Mouse (Mus musculus) embryonic facial prominence, embryonic 12.5 days (tissue): ENCODE results near the gene Gm42906. TPM values are rescaled to one million over a fixed set of nuclear protein-coding genes. Genes with fewer than 3 reads are reported as not detected.

Experiments used
- ATAC-seq: fragments of 200-750 bp; cut with Nextera tagmentation; 2 replicates; pipeline ENCODE4 v1.8.0; 2017; ENCODE audit not compliant: insufficient number of reproducible peaks, insufficient read depth, low FRiP score, low TSS enrichment
- H3K27ac ChIP-seq: fragments of 300-500 bp; sonication (generic); 2 replicates; pipeline ENCODE4 v1.5.1; 2016; ENCODE audit warnings: mild to moderate bottlenecking
- H3K27me3 ChIP-seq: fragments of 300-500 bp; sonication (generic); 2 replicates; pipeline ENCODE4 v1.6.1; 2016; ENCODE audit warnings: mild to moderate bottlenecking, moderate library complexity
- H3K36me3 ChIP-seq: fragments of 300-500 bp; sonication (generic); 2 replicates; pipeline ENCODE4 v1.6.1; 2016; ENCODE audit warnings: mild to moderate bottlenecking
- H3K4me1 ChIP-seq: fragments of 300-500 bp; sonication (generic); 2 replicates; pipeline ENCODE4 v1.6.1; 2016
- H3K4me2 ChIP-seq: fragments of 300-500 bp; sonication (generic); replicated peaks from 2 replicates; pipeline ENCODE4 v1.6.1; 2016; ENCODE audit warnings: mild to moderate bottlenecking, moderate library complexity
- H3K4me3 ChIP-seq: fragments of 300-500 bp; sonication (generic); 2 replicates; pipeline ENCODE4 v1.5.1; 2016; ENCODE audit warnings: mild to moderate bottlenecking
- H3K9ac ChIP-seq: fragments of 300-500 bp; sonication (generic); 2 replicates; pipeline ENCODE4 v1.6.1; 2016; ENCODE audit warnings: mild to moderate bottlenecking, moderate library complexity
- H3K9me3 ChIP-seq: fragments of 300-500 bp; sonication (generic); 2 replicates; pipeline ENCODE4 v1.6.1; 2016; ENCODE audit warnings: mild to moderate bottlenecking, moderate library complexity
- WGBS: fragments of 180-500 bp; shearing (Covaris S2); methylation state at CpG from one replicate; pipeline ENCODE4 v1.1.7; 2016; 5-methylcytosine and 5-hydroxymethylcytosine counted together
- polyA plus RNA-seq: library from polyadenylated mRNA; unstranded; fragments of >200 nt; fragmentation: Nextera tagmentation; extraction: Ambion mirVana; gene quantifications from 2 replicates; pipeline ENCODE4 v1.2.1, GENCODE M21; 2016

Gene Gm42906
- polyA plus RNA-seq, 1 experiment from 2014 or later, result not detected

DNA sequence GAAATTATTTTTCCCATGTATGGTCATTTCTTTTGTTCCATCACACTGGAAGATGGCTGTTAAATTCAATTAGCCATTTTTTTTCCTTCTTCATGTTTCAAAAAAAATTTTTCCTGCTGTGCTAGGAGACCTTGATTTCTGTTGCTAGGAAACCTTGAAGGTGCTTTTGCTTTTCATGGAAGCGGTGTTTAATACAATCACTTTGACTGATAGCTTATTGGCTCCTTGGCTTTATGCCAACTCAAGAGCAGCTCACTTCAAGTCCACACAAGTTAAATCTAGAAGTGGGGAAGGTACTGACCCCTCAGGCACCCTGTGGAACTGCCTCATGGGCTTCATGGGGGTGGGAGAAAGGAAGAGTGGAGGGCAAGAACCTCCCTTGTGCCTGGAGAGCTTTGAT is 38.1 kb downstream of the Gm42906 start:
- no peak overlapping the region for H3K9ac ChIP-seq
- H3K9me3 ChIP-seq, result no peaks in the 10 kb centered on the region
- H3K36me3 ChIP-seq, result no peaks in the 10 kb centered on the region
- no peak overlapping the region for H3K4me3 ChIP-seq
- H3K27me3 ChIP-seq, result no peaks in the 10 kb centered on the region
- H3K4me2 ChIP-seq, result no peak overlapping the region
- WGBS, result 76% methylated on average over 1 of the region's 1 CpGs
- H3K27ac ChIP-seq, result no peak overlapping the region
- no peaks in the 10 kb centered on the region for H3K4me1 ChIP-seq
- no peak for ATAC-seq

DNA sequence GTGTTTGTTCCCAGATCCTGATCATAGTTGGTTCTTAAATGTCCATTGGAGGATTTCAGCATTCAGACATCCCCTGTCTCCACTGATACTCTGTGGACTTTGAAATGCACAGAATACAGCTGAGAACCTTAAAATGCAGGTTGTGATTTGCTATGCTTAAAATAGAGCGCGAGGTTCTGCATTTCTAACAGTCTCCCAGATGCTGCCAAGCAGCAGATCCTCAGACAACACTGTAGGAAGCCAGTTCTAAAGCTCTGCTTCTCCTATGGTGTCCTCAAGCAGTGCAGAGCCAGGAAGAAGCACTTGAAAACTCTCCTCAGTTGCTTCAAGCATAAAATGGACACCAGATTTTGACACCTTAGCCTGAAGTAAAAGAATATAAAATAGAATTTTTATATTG is 48.1 kb downstream of the Gm42906 start:
- 84% methylated on average over 2 of the region's 2 CpGs for WGBS
- ATAC-seq, result no peak
- H3K27ac ChIP-seq, result no peak overlapping the region
- no peak overlapping the region for H3K4me3 ChIP-seq
- H3K36me3 ChIP-seq, result no peaks in the 10 kb centered on the region
- no peaks in the 10 kb centered on the region for H3K9me3 ChIP-seq
- H3K9ac ChIP-seq, result no peak overlapping the region
- H3K27me3 ChIP-seq, result no peaks in the 10 kb centered on the region
- H3K4me1 ChIP-seq, result no peaks in the 10 kb centered on the region
- H3K4me2 ChIP-seq, result no peak overlapping the region

DNA sequence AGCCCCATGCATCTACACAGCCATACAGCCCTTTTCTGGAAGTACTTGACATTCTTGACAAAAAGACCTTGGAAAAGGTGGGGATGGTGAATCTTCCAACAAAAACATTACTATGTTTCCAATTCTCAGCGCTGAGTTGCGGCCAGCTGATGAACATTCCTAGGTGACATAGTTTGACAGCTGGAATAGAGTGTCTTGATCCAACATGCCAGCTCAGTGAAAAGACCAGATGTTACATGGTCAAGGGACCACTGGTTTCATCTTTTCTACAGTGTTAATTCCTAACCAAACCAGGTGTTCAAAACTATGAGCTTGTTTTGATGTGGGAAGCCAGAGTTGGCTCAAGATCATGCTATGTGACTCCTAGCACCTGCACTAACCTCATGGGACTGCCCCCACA is 48.8 kb downstream of the Gm42906 start:
- H3K4me2 ChIP-seq, result no peak overlapping the region
- no peaks in the 10 kb centered on the region for H3K9me3 ChIP-seq
- no peak for ATAC-seq
- H3K9ac ChIP-seq, result no peak overlapping the region
- H3K27me3 ChIP-seq, result no peaks in the 10 kb centered on the region
- 81% methylated on average over 2 of the region's 2 CpGs for WGBS
- H3K36me3 ChIP-seq, result no peaks in the 10 kb centered on the region
- no peaks in the 10 kb centered on the region for H3K4me1 ChIP-seq
- H3K4me3 ChIP-seq, result no peak overlapping the region
- H3K27ac ChIP-seq, result no peak overlapping the region

DNA sequence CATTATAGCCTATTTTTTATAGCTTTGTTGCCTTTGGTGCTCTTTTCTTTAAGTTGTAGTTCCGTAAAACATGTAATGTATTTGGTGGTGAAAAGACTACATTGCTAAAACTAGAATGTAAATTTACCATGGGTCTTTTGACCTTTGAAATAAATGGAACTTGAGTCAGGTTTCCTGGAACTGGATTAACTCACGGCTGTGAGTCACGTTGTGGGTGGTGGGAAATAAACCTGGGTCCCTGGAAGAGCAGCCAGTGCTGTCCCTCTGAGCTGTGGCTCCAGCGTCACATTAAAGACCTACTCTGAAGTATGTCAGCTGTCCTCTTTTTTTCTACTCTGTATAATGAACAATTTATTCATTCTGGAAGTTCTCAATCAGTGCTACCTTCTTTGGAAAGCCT is 51.0 kb downstream of the Gm42906 start:
- no peaks in the 10 kb centered on the region for H3K9me3 ChIP-seq
- no peak for ATAC-seq
- no peaks in the 10 kb centered on the region for H3K4me1 ChIP-seq
- no peaks in the 10 kb centered on the region for H3K27me3 ChIP-seq
- WGBS, result 77% methylated on average over 4 of the region's 4 CpGs
- no peak overlapping the region for H3K4me2 ChIP-seq
- no peak overlapping the region for H3K4me3 ChIP-seq
- no peak overlapping the region for H3K27ac ChIP-seq
- no peaks in the 10 kb centered on the region for H3K36me3 ChIP-seq
- no peak overlapping the region for H3K9ac ChIP-seq

DNA sequence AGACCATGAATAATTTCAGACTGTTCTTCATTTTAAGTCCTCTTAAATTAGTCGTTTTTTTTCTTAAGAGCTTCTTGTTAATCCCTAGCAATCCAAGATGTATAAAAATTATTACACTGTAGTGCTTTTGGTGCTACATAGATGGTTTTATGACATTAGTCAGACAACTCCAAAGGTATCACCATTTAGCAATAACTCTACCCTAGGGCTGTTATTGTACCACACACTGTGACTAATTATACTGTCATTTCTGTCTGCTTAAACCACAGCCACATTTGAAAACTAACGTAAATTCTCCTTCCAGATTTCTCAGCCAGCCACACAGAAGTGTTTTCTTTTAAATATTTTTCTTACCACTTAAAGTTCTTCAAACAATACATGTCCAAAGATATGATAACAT is 53.1 kb downstream of the Gm42906 start:
- Histone ChIP-seq H3K36me3 (no peaks in the 10 kb centered on the region), H3K9me3 (no peaks in the 10 kb centered on the region), H3K9ac (no peak overlapping the region), H3K4me2 (no peak overlapping the region), H3K27ac (no peak overlapping the region), H3K27me3 (no peaks in the 10 kb centered on the region), H3K4me1 (no peaks in the 10 kb centered on the region), H3K4me3 (no peak overlapping the region)
- WGBS, result 49% methylated on average over 2 of the region's 2 CpGs
- no peak for ATAC-seq

DNA sequence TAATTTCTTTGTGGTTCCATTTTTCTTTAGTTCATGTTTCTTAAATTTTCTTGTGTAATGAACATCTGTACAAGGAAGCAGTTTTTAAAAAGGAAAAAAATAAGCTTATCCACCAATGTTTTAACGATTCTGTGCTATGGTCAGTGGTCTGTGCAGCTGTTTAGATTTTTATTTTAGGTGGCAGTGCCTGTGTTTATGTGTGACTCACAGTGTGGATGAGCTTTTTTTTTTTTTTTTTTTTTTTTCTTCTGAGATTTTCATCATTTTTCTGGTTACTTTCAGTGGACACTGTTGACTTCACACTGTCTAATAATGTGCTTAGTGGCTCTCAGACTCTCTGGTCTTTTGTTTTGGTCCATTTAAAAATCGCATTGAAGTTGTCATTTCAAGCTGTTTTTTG is 56.8 kb downstream of the Gm42906 start:
- Histone ChIP-seq H3K4me3 (no peak overlapping the region), H3K36me3 (no peaks in the 10 kb centered on the region), H3K4me1 (peaks cover 6% of the 10 kb centered on the region), H3K27ac (no peak overlapping the region), H3K9ac (no peak overlapping the region), H3K9me3 (no peaks in the 10 kb centered on the region), H3K4me2 (no peak overlapping the region), H3K27me3 (no peaks in the 10 kb centered on the region)
- ATAC-seq, result no peak
- 91% methylated on average over 2 of the region's 2 CpGs for WGBS

DNA sequence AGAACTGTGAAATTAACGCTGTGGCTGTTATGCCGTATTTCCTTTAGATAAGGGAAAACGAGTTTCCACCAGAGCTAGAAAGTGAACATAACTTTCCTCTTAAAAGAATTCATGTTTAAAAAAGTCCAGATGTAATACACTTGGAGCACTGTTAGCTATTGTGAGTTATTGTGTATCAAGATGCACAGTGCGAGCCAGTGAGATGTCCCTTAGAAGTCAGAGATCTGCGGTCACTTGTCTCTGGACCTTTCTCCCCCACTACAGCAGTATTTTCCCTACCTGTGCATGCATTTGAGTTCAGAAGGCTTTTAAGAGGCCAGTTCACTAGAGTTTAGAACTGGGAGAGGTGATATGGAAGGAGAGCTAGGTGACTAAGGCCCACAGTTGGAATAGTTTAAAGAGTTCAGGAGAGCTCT is 58.6 kb downstream of the Gm42906 start:
- 54% methylated on average over 5 of the region's 5 CpGs for WGBS
- H3K9ac ChIP-seq, result peak overlapping the region; percentile 70
- no peaks in the 10 kb centered on the region for H3K9me3 ChIP-seq
- no peaks in the 10 kb centered on the region for H3K27me3 ChIP-seq
- no peaks in the 10 kb centered on the region for H3K36me3 ChIP-seq
- ATAC-seq, result no peak
- H3K4me2 ChIP-seq, result peak overlapping the region; percentile 57
- peak overlapping the region; percentile 49 for H3K4me3 ChIP-seq
- H3K4me1 ChIP-seq, result peaks cover 6% of the 10 kb centered on the region
- peak overlapping the region; percentile 97 for H3K27ac ChIP-seq

DNA sequence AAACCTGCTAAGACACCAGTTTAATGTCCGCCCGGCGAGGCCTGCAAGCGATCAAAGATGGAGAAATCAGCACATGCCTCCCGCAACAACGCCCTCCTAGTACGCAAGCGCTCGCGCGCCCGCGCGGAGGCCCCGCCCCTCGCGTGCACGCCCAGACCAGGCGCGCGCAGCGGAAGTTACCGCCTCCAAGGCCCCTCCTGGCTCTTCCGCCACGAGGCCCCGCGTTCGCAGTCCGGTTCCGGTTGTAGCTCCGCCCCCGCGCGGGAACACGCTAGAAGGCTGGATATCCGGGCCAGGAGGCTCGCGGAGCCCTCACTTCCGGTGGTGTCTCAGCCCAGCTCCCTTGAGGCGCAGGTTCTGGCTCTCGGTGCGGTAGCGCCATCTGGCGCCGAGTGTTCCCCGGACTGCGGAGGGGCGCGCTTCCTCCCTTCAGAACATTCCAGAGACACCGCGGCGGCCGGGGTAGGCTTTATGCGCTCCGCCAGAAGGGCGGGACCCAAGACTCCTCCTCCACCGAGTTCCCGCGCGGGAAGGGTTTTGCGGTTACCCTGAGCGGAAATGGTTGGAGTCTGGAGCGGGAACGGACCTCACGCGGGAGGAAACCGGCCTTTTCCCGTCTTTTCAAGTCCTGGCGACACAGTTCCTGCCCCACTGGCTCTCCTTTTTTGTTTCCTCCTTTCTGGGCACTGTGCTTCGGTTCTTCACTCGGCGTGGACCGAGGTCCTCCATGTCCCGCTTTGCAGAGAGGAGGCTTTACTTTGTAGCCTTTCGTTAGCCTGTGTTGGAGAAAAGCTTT is 59.4 kb downstream of the Gm42906 start:
- no peaks in the 10 kb centered on the region for H3K27me3 ChIP-seq
- H3K4me2 ChIP-seq, result peak overlapping the region; percentile 57
- H3K9ac ChIP-seq, result peak overlapping the region; percentile 70
- no peaks in the 10 kb centered on the region for H3K9me3 ChIP-seq
- WGBS, result 1% methylated on average over 75 of the region's 75 CpGs
- H3K4me3 ChIP-seq, result peak overlapping the region; percentile 49
- peak overlapping the region; percentile 97 for H3K27ac ChIP-seq
- peak; percentile 98 for ATAC-seq
- peaks cover 6% of the 10 kb centered on the region for H3K4me1 ChIP-seq
- no peaks in the 10 kb centered on the region for H3K36me3 ChIP-seq

DNA sequence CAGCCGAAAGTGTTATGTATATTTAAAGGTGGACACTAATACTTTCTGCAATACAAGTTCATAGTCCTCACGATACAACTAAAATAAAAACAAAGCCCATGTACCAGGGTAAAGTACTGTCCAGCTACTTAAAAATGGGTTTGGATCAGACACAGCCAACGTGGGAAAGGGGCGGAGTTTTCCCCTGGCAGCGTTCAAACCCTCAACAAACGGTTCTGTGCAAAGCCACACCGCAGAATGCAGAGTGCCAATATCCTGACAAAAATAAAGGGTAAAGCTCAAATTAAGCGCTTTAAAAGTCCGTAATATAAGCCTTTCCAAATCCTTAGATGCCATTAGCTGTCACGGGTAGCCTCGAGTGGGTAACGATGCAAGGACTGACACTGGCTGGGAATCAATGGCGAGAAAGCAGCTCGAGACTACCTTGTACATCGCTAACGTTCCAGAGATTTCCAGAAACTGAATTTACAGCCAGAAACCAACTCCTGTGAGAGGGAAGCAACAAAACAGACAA is 60.0 kb downstream of the Gm42906 start:
- Histone ChIP-seq H3K4me3 (peak overlapping the region; percentile 49), H3K4me2 (peak overlapping the region; percentile 53), H3K4me1 (peaks cover 6% of the 10 kb centered on the region), H3K27ac (peak overlapping the region; percentile 97), H3K9me3 (no peaks in the 10 kb centered on the region), H3K27me3 (no peaks in the 10 kb centered on the region), H3K9ac (peak overlapping the region; percentile 66), H3K36me3 (no peaks in the 10 kb centered on the region)
- WGBS, result 7% methylated on average over 16 of the region's 16 CpGs
- 0 out of 2 replicates have a peak, but pooled peaks have one; percentile 6 for ATAC-seq

DNA sequence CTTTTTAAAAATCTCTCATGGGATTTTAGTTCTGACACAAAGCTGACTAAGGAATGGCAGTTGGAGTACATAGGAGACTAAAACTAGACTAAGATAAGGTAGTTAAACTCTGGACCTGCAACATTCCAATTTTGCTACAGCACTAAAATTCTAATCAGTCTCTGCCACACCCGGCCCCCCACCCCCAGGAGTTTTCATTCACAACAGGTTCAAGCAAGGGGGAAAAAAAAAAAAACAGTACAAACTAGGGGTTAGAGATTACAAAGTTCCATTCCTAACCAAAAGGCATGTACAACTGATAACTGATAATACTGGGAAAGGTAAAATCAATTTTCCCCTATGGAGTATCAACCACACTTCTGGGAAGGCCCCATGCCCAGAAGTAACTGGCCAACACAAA is 60.6 kb downstream of the Gm42906 start:
- Histone ChIP-seq H3K9ac (no peak overlapping the region), H3K4me2 (peak overlapping the region; percentile 53), H3K27ac (peak overlapping the region; percentile 97; the same call in 1 of the 2 replicates), H3K9me3 (no peaks in the 10 kb centered on the region), H3K27me3 (no peaks in the 10 kb centered on the region), H3K36me3 (no peaks in the 10 kb centered on the region), H3K4me3 (peak overlapping the region; percentile 49; the same call in 1 of the 2 replicates), H3K4me1 (peaks cover 6% of the 10 kb centered on the region)
- no peak for ATAC-seq
- WGBS, result 78% methylated on average over 1 of the region's 1 CpGs

DNA sequence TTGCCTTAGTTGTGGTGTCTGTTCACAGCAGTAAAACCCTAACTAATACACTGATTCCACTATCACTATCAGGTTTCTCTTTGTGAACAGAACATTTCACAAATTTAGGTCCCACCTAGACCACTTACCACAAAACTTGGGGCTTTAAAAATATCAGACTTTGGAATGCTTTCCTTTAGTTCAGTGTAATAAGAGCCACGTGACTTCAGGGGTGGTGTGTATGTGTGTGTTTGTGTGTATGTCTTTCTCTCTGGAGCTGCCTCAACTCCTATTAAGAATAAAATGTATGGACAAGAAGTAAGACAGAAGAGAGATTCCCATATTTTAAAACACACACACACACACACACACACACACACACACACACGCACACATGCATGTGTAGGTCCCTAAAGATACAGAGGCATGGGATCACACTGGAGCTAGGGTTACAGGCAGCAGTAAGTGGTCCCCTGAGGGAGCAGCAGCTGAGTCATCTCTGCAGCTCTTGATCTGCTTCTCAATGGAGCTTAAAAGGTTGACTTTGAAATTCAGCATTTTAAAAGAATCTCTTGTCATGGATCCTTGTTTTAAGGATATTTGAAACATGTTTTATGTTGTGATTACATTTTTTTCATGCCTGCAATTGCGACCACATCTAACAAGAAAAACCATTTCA is 64.5 kb downstream of the Gm42906 start:
- no peaks in the 10 kb centered on the region for H3K36me3 ChIP-seq
- no peaks in the 10 kb centered on the region for H3K27me3 ChIP-seq
- WGBS, result 77% methylated on average over 3 of the region's 3 CpGs
- no peaks in the 10 kb centered on the region for H3K4me1 ChIP-seq
- no peaks in the 10 kb centered on the region for H3K9me3 ChIP-seq
- no peak overlapping the region for H3K27ac ChIP-seq
- H3K9ac ChIP-seq, result no peak overlapping the region
- no peak overlapping the region for H3K4me2 ChIP-seq
- no peak for ATAC-seq
- no peak overlapping the region for H3K4me3 ChIP-seq

DNA sequence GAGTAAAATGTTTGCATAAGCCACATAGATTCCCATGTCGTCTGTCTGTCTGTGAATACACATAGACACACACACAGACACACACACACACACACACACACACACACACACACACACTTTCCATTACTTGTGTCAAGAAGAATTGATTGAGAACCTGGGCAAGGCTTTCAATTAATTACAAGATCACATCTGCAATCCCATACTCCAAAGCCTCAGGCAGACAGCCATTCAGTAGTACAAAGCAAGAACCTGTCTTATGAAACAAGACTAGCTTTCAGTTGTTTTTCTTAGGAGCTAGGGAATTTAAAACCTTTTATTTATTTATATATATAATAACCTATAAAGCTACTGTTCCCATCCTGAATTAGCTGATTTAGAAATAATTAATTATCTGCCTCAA is 78.3 kb downstream of the Gm42906 start:
- Histone ChIP-seq H3K4me3 (no peak overlapping the region), H3K36me3 (no peaks in the 10 kb centered on the region), H3K4me1 (no peaks in the 10 kb centered on the region), H3K27ac (no peak overlapping the region), H3K27me3 (no peaks in the 10 kb centered on the region), H3K9ac (no peak overlapping the region), H3K9me3 (no peaks in the 10 kb centered on the region), H3K4me2 (no peak overlapping the region)
- WGBS, result 55% methylated on average over 1 of the region's 1 CpGs
- no peak for ATAC-seq
